Mouse (Mus musculus): ENCODE data around the gene Krtap1-3. TPM values are rescaled to one million over a fixed set of nuclear protein-coding genes. Genes with fewer than 3 reads are reported as not detected.
A peak's percentile ranks its signal among the peaks of the same experiment; 100 is the strongest.
"Not testable (repeated sequence)": the region's sequence is repeated elsewhere in the genome, so short reads cannot be mapped to it uniquely, and the experiment has no call there.

Gene Krtap1-3
- polyA plus RNA-seq, 1 experiment from 2014 or later, result not detected

- Histone ChIP-seq H3K9me3 (ENCODE audit: control insufficient read depth, low read length) (no peaks in the 10 kb centered on the region), H3K36me3 (ENCODE audit: control insufficient read depth, insufficient read depth, low read length) (no peaks in the 10 kb centered on the region), H3K4me3 (ENCODE audit: low read depth, low read length) (no peak within 1 kb of the TSS), H3K4me1 (replicated peaks; ENCODE audit: control insufficient read depth, insufficient read depth) (no peaks in the 10 kb centered on the region), H3K9ac (ENCODE audit: low read length) (no peak within 1 kb of the TSS), H3K27ac (replicated peaks) (no peak within 1 kb of the TSS), H3K27me3 (ENCODE audit: control insufficient read depth, insufficient read depth, low read length) (no peaks in the 10 kb centered on the region), H3K4me2 (replicated peaks; ENCODE audit: low read depth) (no peak within 1 kb of the TSS)
- 73% methylated on average over 4 of the region's 4 CpGs for WGBS
- TF ChIP-seq CTCF (IDR thresholded peaks at IDR 0.05; ENCODE audit: low read depth), result no peak
- TF ChIP-seq EP300 (optimal IDR thresholded peaks at IDR 0.05), result no peak
- no peak for ATAC-seq (ENCODE audit: low FRiP score, low TSS enrichment)
- DNase-seq (ENCODE audit: low spot score), result no peak
Measured at GRCm38 (mm10) chr11:99628138-99628537, 37.0 kb upstream of the Krtap1-3 start, which contains the start of gene Krtap4-1. Krtap4-1 (minus strand) TSS chr11:99628238.

GRCm38 (mm10) chr11:99620335-99620734 is 29.2 kb upstream of the Krtap1-3 start, which contains the start of gene Gm11562:
Gm11562 (minus strand) TSS chr11:99620435.
- WGBS, result 64% methylated on average over 2 of the region's 2 CpGs
- DNase-seq (ENCODE audit: low spot score) (no peak), ATAC-seq (ENCODE audit: low FRiP score, low TSS enrichment) (no peak)
- Histone ChIP-seq H3K9me3 (ENCODE audit: control insufficient read depth, low read length) (no peaks in the 10 kb centered on the region), H3K4me2 (replicated peaks; ENCODE audit: low read depth) (no peak within 1 kb of the TSS), H3K4me3 (ENCODE audit: low read depth, low read length) (no peak within 1 kb of the TSS), H3K27me3 (ENCODE audit: control insufficient read depth, insufficient read depth, low read length) (no peaks in the 10 kb centered on the region), H3K36me3 (ENCODE audit: control insufficient read depth, insufficient read depth, low read length) (no peaks in the 10 kb centered on the region), H3K9ac (ENCODE audit: low read length) (no peak within 1 kb of the TSS), H3K4me1 (replicated peaks; ENCODE audit: control insufficient read depth, insufficient read depth) (no peaks in the 10 kb centered on the region), H3K27ac (replicated peaks) (no peak within 1 kb of the TSS)
- TF ChIP-seq CTCF (IDR thresholded peaks at IDR 0.05; ENCODE audit: low read depth), result no peak
- TF ChIP-seq EP300 (optimal IDR thresholded peaks at IDR 0.05), result no peak

GRCm38 (mm10) chr11:99614796-99615363 is 23.7 kb upstream of the Krtap1-3 start, which contains the start of gene Krtap2-4:
Krtap2-4 (minus strand) TSS chr11:99614846.
- Histone ChIP-seq H3K9me3 (ENCODE audit: control insufficient read depth, low read length) (no peaks in the 10 kb centered on the region), H3K4me1 (replicated peaks; ENCODE audit: control insufficient read depth, insufficient read depth) (no peaks in the 10 kb centered on the region), H3K4me3 (ENCODE audit: low read depth, low read length) (no peak within 1 kb of the TSS), H3K36me3 (ENCODE audit: control insufficient read depth, insufficient read depth, low read length) (no peaks in the 10 kb centered on the region), H3K9ac (ENCODE audit: low read length) (no peak within 1 kb of the TSS), H3K27ac (replicated peaks) (no peak within 1 kb of the TSS), H3K27me3 (ENCODE audit: control insufficient read depth, insufficient read depth, low read length) (no peaks in the 10 kb centered on the region), H3K4me2 (replicated peaks; ENCODE audit: low read depth) (no peak within 1 kb of the TSS)
- 65% methylated on average over 3 of the region's 3 CpGs for WGBS
- no peak for DNase-seq (ENCODE audit: low spot score)
- no peak for TF ChIP-seq EP300 (optimal IDR thresholded peaks at IDR 0.05)
- no peak for TF ChIP-seq CTCF (IDR thresholded peaks at IDR 0.05; ENCODE audit: low read depth)
- peak; percentile 90 for ATAC-seq (ENCODE audit: low FRiP score, low TSS enrichment)

- H3K9ac ChIP-seq (ENCODE audit: low read length); H3K4me3 ChIP-seq (ENCODE audit: low read depth, low read length); H3K27ac ChIP-seq (replicated peaks); H3K36me3 ChIP-seq (ENCODE audit: control insufficient read depth, insufficient read depth, low read length); H3K27me3 ChIP-seq (ENCODE audit: control insufficient read depth, insufficient read depth, low read length); H3K4me1 ChIP-seq (replicated peaks; ENCODE audit: control insufficient read depth, insufficient read depth); H3K9me3 ChIP-seq (ENCODE audit: control insufficient read depth, low read length); H3K4me2 ChIP-seq (replicated peaks; ENCODE audit: low read depth); DNase-seq (ENCODE audit: low spot score); ATAC-seq (ENCODE audit: low FRiP score, low TSS enrichment): not testable (repeated sequence)
- 51% methylated on average over 2 of the region's 2 CpGs for WGBS
Measured at GRCm38 (mm10) chr11:99610089-99610488, 18.9 kb upstream of the Krtap1-3 start, which contains the start of gene Gm11937. Gm11937 (minus strand) TSS chr11:99610189.

- no peak overlapping the region for H3K4me3 ChIP-seq (ENCODE audit: low read depth, low read length)
- 50% methylated on average over 1 of the region's 1 CpGs for WGBS
- no peaks in the 10 kb centered on the region for H3K36me3 ChIP-seq (ENCODE audit: control insufficient read depth, insufficient read depth, low read length)
- DNase-seq (ENCODE audit: low spot score), result no peak
- no peak overlapping the region for H3K9ac ChIP-seq (ENCODE audit: low read length)
- TF ChIP-seq CTCF (IDR thresholded peaks at IDR 0.05; ENCODE audit: low read depth) (no peak), EP300 (optimal IDR thresholded peaks at IDR 0.05) (no peak)
- H3K27ac ChIP-seq (replicated peaks), result no peak overlapping the region
- H3K9me3 ChIP-seq (ENCODE audit: control insufficient read depth, low read length), result no peaks in the 10 kb centered on the region
- H3K27me3 ChIP-seq (ENCODE audit: control insufficient read depth, insufficient read depth, low read length), result no peaks in the 10 kb centered on the region
- no peak for ATAC-seq (ENCODE audit: low FRiP score, low TSS enrichment)
- no peak overlapping the region for H3K4me2 ChIP-seq (replicated peaks; ENCODE audit: low read depth)
- no peaks in the 10 kb centered on the region for H3K4me1 ChIP-seq (replicated peaks; ENCODE audit: control insufficient read depth, insufficient read depth)
Measured at GRCm38 (mm10) chr11:99609126-99609525, 18.0 kb upstream of the Krtap1-3 start.

- H3K9ac ChIP-seq (ENCODE audit: low read length); H3K9me3 ChIP-seq (ENCODE audit: control insufficient read depth, low read length); H3K36me3 ChIP-seq (ENCODE audit: control insufficient read depth, insufficient read depth, low read length); DNase-seq (ENCODE audit: low spot score); H3K4me3 ChIP-seq (ENCODE audit: low read depth, low read length); H3K4me1 ChIP-seq (replicated peaks; ENCODE audit: control insufficient read depth, insufficient read depth); H3K4me2 ChIP-seq (replicated peaks; ENCODE audit: low read depth); ATAC-seq (ENCODE audit: low FRiP score, low TSS enrichment); H3K27me3 ChIP-seq (ENCODE audit: control insufficient read depth, insufficient read depth, low read length); H3K27ac ChIP-seq (replicated peaks): not testable (repeated sequence)
- 53% methylated on average over 1 of the region's 1 CpGs for WGBS
Measured at GRCm38 (mm10) chr11:99603208-99603607, 12.1 kb upstream of the Krtap1-3 start, which contains the start of gene Gm11938. Gm11938 (minus strand) TSS chr11:99603308.

GRCm38 (mm10) chr11:99597742-99598141 is 6.6 kb upstream of the Krtap1-3 start, which contains the start of gene Krtap9-3:
Krtap9-3 (minus strand) TSS chr11:99598105.
- not testable (repeated sequence) for H3K27me3 ChIP-seq (ENCODE audit: control insufficient read depth, insufficient read depth, low read length); H3K36me3 ChIP-seq (ENCODE audit: control insufficient read depth, insufficient read depth, low read length); DNase-seq (ENCODE audit: low spot score)

More at GRCm38 (mm10) chr11:99597742-99598141, 6.6 kb upstream of the Krtap1-3 start, which contains the start of gene Krtap9-3:
- not testable (repeated sequence) for H3K4me2 ChIP-seq (replicated peaks; ENCODE audit: low read depth); H3K27ac ChIP-seq (replicated peaks); H3K9me3 ChIP-seq (ENCODE audit: control insufficient read depth, low read length); H3K4me3 ChIP-seq (ENCODE audit: low read depth, low read length); H3K4me1 ChIP-seq (replicated peaks; ENCODE audit: control insufficient read depth, insufficient read depth); H3K9ac ChIP-seq (ENCODE audit: low read length); ATAC-seq (ENCODE audit: low FRiP score, low TSS enrichment)
- WGBS, result 63% methylated on average over 4 of the region's 6 CpGs
